Mouse (Mus musculus) spleen, postnatal 0 days (tissue): ENCODE measurements around the gene Dnaja2. TPM values are rescaled to one million over a fixed set of nuclear protein-coding genes. Genes with fewer than 3 reads are reported as not detected.

Source experiments
- polyA plus RNA-seq: library from polyadenylated mRNA; unstranded; fragments of >200 nt; fragmentation: Nextera tagmentation; extraction: Ambion mirVana; gene quantifications from 2 replicates; pipeline ENCODE4 v1.2.1, GENCODE M21; 2015

Dnaja2 gene
- polyA plus RNA-seq = 74.2 and 78.6 TPM in 2 replicates

DNA sequence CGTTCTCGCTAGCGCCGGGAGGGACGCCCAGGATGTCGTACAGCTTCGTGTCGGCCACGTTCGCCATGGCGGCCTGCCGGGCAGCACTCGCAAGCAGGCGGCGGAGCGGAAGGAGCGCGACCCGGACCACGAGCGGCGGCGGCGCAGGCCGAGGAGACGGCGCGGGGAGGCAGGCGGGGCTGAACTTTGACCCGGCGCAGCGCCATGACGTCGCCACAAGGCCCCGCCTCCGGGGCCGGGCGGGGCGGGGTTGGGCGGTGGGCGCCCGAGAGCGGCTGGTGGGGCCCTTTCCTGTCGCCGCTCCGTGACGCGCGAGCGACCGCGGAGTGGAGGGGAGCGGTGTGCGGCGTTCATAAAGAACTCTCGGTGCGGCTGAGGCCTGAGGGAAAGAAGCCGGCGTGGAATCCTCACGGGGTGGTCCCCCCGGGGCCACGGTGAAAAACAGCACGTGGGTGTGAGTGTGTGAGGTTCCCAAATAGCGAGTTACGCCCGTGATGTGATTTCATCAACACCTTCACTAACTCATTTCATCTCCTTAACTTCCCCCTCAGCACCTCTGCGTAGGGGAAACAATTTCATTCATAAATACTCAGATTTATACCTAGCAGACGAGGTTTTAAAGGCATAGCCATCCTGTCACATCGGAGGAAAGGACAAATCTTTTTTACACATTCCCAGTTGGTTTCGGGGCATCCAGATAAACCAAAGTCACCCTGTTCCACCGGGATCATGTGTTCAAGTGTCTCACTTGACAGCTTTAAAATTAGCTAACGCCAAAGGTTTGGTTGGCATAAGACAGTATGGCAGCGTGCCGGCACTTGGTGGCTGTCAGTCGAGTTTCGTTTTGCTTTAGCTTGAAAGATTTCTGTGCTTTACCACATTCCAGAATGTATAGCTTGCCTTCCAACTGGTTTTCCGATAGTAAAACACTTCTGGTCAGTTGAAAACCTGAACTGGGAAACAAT is at the start of gene Dnaja2:
Dnaja2 (minus strand) TSS at position 164 of the 965 bp plus-strand sequence.

DNA sequence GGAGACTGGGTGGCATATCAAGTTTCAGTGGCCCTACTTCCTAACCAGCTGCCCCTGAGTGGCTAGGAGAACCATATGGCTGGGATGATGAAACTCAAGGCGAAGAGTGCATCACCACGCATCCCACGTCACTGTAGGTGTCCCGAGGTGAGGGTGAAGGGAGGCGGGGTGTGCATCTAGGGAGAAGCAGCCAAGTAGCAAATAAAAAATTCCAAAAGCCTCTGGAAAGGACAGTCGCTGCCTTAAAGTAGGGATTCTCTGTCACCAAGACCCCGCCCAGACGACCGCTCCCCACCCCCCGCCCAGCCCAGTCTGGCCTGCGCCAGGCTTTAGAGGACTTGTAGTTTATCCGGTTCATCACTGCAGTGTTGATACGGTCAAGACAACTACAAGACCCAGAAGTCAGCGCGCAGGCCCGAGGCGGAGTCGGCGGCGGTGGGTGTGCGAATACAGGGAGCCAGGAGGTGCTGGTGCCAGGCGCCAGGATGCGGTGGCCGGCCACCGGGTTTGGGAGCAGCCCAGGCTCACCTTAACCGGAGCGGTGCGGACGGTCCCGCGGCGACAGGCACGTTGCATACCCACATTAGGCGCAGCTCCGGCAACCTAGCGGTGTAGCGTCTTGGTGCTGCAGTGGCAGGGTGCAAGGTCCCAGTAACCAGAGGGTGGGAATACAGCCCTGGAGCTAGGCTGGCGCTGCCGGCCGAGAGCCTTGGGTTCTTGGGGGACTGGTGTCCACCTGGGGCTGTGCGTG is 62.8 kb downstream of the Dnaja2 start, which contains the start of gene Gpt2:
Gpt2 (plus strand) TSS at position 452 of the 751 bp plus-strand sequence.

Other genes with a start within 250 kb of the Dnaja2 start
- gene Mylk3, start 169.0 kb downstream of the Dnaja2 start, polyA plus RNA-seq = 75.1 and 79.7 TPM in 2 replicates
- 25.1 and 26.2 TPM in 2 replicates for gene 4921524J17Rik, start 122.5 kb downstream of the Dnaja2 start, polyA plus RNA-seq
- 1.5 and 1.8 TPM in 2 replicates for gene Gpt2, start 62.8 kb downstream of the Dnaja2 start, polyA plus RNA-seq
- gene Neto2, start 145.6 kb upstream of the Dnaja2 start, polyA plus RNA-seq = 1.0 and 1.1 TPM in 2 replicates